Mouse (Mus musculus): ENCODE data around the gene Pfn5. TPM values are rescaled to one million over a fixed set of nuclear protein-coding genes. Genes with fewer than 3 reads are reported as not detected.
"Not testable (repeated sequence)": the region's sequence is repeated elsewhere in the genome, so short reads cannot be mapped to it uniquely, and the experiment has no call there.

Gene Pfn5
- polyA plus RNA-seq (2016; fragmentation: Nextera tagmentation; extraction: Ambion mirVana): not detected in 2 replicates

GRCm38 (mm10) chrX:95557887-95558286 lies at the start of gene Pfn5, which contains the start of gene Asb12:
Gene Pfn5, plus strand, starts transcription at chrX:95558104.
Gene Asb12, minus strand, starts transcription at chrX:95557987.
- Histone ChIP-seq H3K4me1 (no peaks in the 10 kb centered on the region), H3K27ac (no peak within 1 kb of the TSS), H3K4me2 (replicated peaks) (no peak within 1 kb of the TSS), H3K9me3 (no peaks in the 10 kb centered on the region), H3K4me3 (no peak within 1 kb of the TSS), H3K36me3 (no peaks in the 10 kb centered on the region), H3K27me3 (no peaks in the 10 kb centered on the region), H3K9ac (no peak within 1 kb of the TSS)
- ATAC-seq (ENCODE audit: insufficient number of reproducible peaks, insufficient read depth, low FRiP score, low TSS enrichment): no peak
- WGBS: 88% methylated on average over 2 of the region's 2 CpGs

GRCm38 (mm10) chrX:95523883-95524282 lies 34.0 kb upstream of the Pfn5 start:
- Histone ChIP-seq H3K9me3 (no peaks in the 10 kb centered on the region), H3K27me3 (no peaks in the 10 kb centered on the region), H3K4me3 (no peak overlapping the region), H3K36me3 (no peaks in the 10 kb centered on the region), H3K27ac (no peak overlapping the region), H3K4me2 (replicated peaks) (no peak overlapping the region), H3K9ac (no peak overlapping the region), H3K4me1 (no peaks in the 10 kb centered on the region)
- no peak for ATAC-seq (ENCODE audit: insufficient number of reproducible peaks, insufficient read depth, low FRiP score, low TSS enrichment)

- H3K36me3 ChIP-seq: no peaks in the 10 kb centered on the region
- WGBS: 75% methylated on average over 2 of the region's 2 CpGs
- no peak overlapping the region for H3K4me2 ChIP-seq (replicated peaks)
These were observed 32.7 kb upstream of the Pfn5 start for GRCm38 (mm10) chrX:95525166-95525565.

GRCm38 (mm10) chrX:95535493-95535892 lies 22.4 kb upstream of the Pfn5 start:
- H3K4me1 ChIP-seq; ATAC-seq (ENCODE audit: insufficient number of reproducible peaks, insufficient read depth, low FRiP score, low TSS enrichment); H3K4me3 ChIP-seq; H3K36me3 ChIP-seq; H3K4me2 ChIP-seq (replicated peaks); H3K9me3 ChIP-seq; H3K27me3 ChIP-seq; H3K27ac ChIP-seq; H3K9ac ChIP-seq: not testable (repeated sequence)
- 80% methylated on average over 2 of the region's 2 CpGs for WGBS

More at GRCm38 (mm10) chrX:95525166-95525565, 32.7 kb upstream of the Pfn5 start:
- Histone ChIP-seq H3K4me1 (no peaks in the 10 kb centered on the region), H3K27ac (no peak overlapping the region), H3K27me3 (no peaks in the 10 kb centered on the region), H3K4me3 (no peak overlapping the region), H3K9ac (no peak overlapping the region), H3K9me3 (no peaks in the 10 kb centered on the region)
- ATAC-seq (ENCODE audit: insufficient number of reproducible peaks, insufficient read depth, low FRiP score, low TSS enrichment): no peak

GRCm38 (mm10) chrX:95554321-95554720 lies 3.6 kb upstream of the Pfn5 start:
- 80% methylated on average over 4 of the region's 4 CpGs for whole genome bisulfite sequencing
- Histone ChIP-seq H3K27me3 (no peaks in the 10 kb centered on the region), H3K9ac (no peak overlapping the region), H3K36me3 (no peaks in the 10 kb centered on the region), H3K4me2 (replicated peaks) (no peak overlapping the region), H3K4me1 (no peaks in the 10 kb centered on the region), H3K27ac (no peak overlapping the region), H3K9me3 (no peaks in the 10 kb centered on the region), H3K4me3 (no peak overlapping the region)
- ATAC-seq (ENCODE audit: insufficient number of reproducible peaks, insufficient read depth, low FRiP score, low TSS enrichment): no peak

GRCm38 (mm10) chrX:95600609-95601008 lies 42.7 kb downstream of the Pfn5 start:
- Histone ChIP-seq H3K9me3 (no peaks in the 10 kb centered on the region), H3K4me1 (no peaks in the 10 kb centered on the region), H3K9ac (no peak overlapping the region), H3K27ac (no peak overlapping the region), H3K27me3 (no peaks in the 10 kb centered on the region), H3K4me3 (no peak overlapping the region), H3K4me2 (replicated peaks) (no peak overlapping the region), H3K36me3 (no peaks in the 10 kb centered on the region)
- no peak for ATAC-seq (ENCODE audit: insufficient number of reproducible peaks, insufficient read depth, low FRiP score, low TSS enrichment)
- WGBS: 79% methylated on average over 5 of the region's 5 CpGs

Other genes with a start within 250 kb of the Pfn5 start
- 12.8 and 13.3 TPM in 2 replicates for gene Amer1, start 113.2 kb upstream of the Pfn5 start, polyA plus RNA-seq (2016; fragmentation: Nextera tagmentation; extraction: Ambion mirVana)
- 0.32 TPM in 1 of 2 replicates, not detected in the other for gene Asb12, start 117 bp upstream of the Pfn5 start, polyA plus RNA-seq (2016; fragmentation: Nextera tagmentation; extraction: Ambion mirVana)
- gene Zc4h2, start 100.4 kb downstream of the Pfn5 start, polyA plus RNA-seq (2016; fragmentation: Nextera tagmentation; extraction: Ambion mirVana): 32.2 and 32.9 TPM in 2 replicates
- 5.3 and 5.4 TPM in 2 replicates for gene Zc3h12b, start 153.6 kb downstream of the Pfn5 start, polyA plus RNA-seq (2016; fragmentation: Nextera tagmentation; extraction: Ambion mirVana)